Mouse (Mus musculus): ENCODE measurements around the gene Olfr372. TPM values are rescaled to one million over a fixed set of nuclear protein-coding genes. Genes with fewer than 3 reads are reported as not detected.
"Not testable (repeated sequence)": the region's sequence is repeated elsewhere in the genome, so short reads cannot be mapped to it uniquely, and the experiment has no call there.

Olfr372 gene
- polyA plus RNA-seq, 1 experiment from 2014 or later, result not detected

DNA sequence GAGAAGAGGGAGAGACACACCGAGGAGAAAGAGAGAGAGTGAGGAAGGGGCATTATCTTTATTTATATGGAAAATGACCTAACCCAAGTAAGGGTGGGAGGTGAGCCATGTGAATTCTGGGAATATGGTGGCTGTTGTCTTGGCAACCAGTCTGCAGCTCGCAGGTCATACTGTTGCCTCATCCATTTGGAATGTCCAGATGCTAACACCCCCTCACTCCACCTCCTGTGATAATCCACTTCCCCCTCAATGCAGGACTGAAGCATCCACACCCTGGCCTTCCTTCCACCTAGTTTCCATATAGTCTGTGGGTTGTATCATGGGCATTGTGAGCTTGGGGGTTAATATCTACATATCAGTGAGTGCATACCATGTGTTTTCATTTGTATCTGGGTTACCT is 21.2 kb upstream of the Olfr372 start:
- WGBS, result 47% methylated on average over 2 of the region's 2 CpGs

DNA sequence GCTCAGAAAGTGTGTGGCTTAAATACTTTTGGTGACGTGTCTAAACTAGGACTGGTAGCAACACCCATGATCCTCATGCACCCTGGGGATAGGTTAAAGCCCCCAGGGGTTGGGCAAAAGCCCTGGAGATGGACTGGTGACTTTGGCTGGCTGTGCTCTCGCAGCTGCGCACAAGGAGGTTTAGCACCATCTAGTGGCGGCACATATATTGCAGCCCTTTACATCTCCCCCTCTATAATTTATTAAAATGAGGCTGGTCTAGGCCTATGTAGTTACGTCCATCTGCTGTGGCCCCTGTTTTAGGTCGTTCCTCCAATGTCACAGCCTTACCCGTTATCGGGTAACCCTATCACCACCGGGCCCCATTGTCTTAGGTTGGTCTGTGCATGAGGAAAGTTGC is 16.1 kb upstream of the Olfr372 start:
- H3K27ac ChIP-seq (replicated peaks); H3K36me3 ChIP-seq (ENCODE audit: control insufficient read depth, insufficient read depth, low read length); ATAC-seq (ENCODE audit: low FRiP score, low TSS enrichment); H3K27me3 ChIP-seq (ENCODE audit: control insufficient read depth, insufficient read depth, low read length); H3K4me3 ChIP-seq (ENCODE audit: low read depth, low read length); H3K9ac ChIP-seq (ENCODE audit: low read length); H3K4me1 ChIP-seq (replicated peaks; ENCODE audit: control insufficient read depth, insufficient read depth); H3K4me2 ChIP-seq (replicated peaks; ENCODE audit: low read depth); DNase-seq (ENCODE audit: low spot score); H3K9me3 ChIP-seq (ENCODE audit: control insufficient read depth, low read length): not testable (repeated sequence)
- WGBS, result 13% methylated on average over 4 of the region's 9 CpGs

More for the DNA sequence above, 21.2 kb upstream of the Olfr372 start:
- TF ChIP-seq EP300 (optimal IDR thresholded peaks at IDR 0.05) (no peak), CTCF (IDR thresholded peaks at IDR 0.05; ENCODE audit: low read depth) (no peak)
- Histone ChIP-seq H3K4me2 (replicated peaks; ENCODE audit: low read depth) (no peak overlapping the region), H3K36me3 (ENCODE audit: control insufficient read depth, insufficient read depth, low read length) (no peaks in the 10 kb centered on the region), H3K4me1 (replicated peaks; ENCODE audit: control insufficient read depth, insufficient read depth) (no peaks in the 10 kb centered on the region), H3K4me3 (ENCODE audit: low read depth, low read length) (no peak overlapping the region), H3K9me3 (ENCODE audit: control insufficient read depth, low read length) (no peaks in the 10 kb centered on the region), H3K9ac (ENCODE audit: low read length) (no peak overlapping the region), H3K27ac (replicated peaks) (no peak overlapping the region), H3K27me3 (ENCODE audit: control insufficient read depth, insufficient read depth, low read length) (no peaks in the 10 kb centered on the region)
- ATAC-seq (ENCODE audit: low FRiP score, low TSS enrichment) (no peak), DNase-seq (ENCODE audit: low spot score) (no peak)

DNA sequence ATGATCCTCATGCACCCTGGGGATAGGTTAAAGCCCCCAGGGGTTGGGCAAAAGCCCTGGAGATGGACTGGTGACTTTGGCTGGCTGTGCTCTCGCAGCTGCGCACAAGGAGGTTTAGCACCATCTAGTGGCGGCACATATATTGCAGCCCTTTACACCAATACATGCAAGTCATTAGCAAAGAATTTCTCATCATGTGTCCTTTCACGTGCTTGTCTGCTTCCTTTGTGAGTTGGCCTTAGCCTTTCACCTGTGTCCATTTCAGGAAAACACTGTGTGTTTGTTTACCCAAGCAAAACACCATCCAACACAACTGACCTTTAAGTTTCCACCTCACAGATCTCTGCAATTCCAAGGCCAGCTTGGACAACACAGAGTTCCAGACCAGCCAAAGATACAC is 8.1 kb upstream of the Olfr372 start:
- H3K4me2 ChIP-seq (replicated peaks; ENCODE audit: low read depth); H3K36me3 ChIP-seq (ENCODE audit: control insufficient read depth, insufficient read depth, low read length); H3K27ac ChIP-seq (replicated peaks); DNase-seq (ENCODE audit: low spot score); H3K9ac ChIP-seq (ENCODE audit: low read length); H3K4me1 ChIP-seq (replicated peaks; ENCODE audit: control insufficient read depth, insufficient read depth); H3K4me3 ChIP-seq (ENCODE audit: low read depth, low read length); H3K9me3 ChIP-seq (ENCODE audit: control insufficient read depth, low read length); H3K27me3 ChIP-seq (ENCODE audit: control insufficient read depth, insufficient read depth, low read length): not testable (repeated sequence)
- ATAC-seq (ENCODE audit: low FRiP score, low TSS enrichment), result 0 out of 2 replicates have a peak, but pooled peaks have one; percentile 26
- 27% methylated on average over 4 of the region's 4 CpGs for WGBS
- peak; percentile 49 for TF ChIP-seq CTCF (IDR thresholded peaks at IDR 0.05; ENCODE audit: low read depth)

DNA sequence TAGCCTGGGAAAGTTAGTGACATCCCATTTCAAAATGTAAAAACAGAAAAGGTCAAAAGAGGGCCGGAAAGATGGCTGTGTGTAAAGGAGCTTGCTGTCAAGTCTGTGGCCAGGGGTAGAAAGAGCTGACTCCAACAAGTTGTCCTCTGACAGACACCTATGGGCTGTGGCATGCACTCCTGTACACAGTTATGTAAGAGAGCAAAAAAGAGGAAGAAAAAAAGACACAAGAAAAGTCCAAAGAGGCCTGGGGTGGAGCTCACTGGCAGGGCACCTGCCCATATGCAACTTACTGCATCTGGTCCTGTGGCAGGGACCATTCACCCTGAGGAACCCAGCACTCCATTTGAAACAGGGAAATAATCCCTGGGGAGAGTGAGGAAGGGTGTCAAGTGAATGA is 1.5 kb downstream of the Olfr372 start:
- Histone ChIP-seq H3K4me2 (replicated peaks; ENCODE audit: low read depth) (no peak overlapping the region), H3K4me1 (replicated peaks; ENCODE audit: control insufficient read depth, insufficient read depth) (no peaks in the 10 kb centered on the region), H3K9ac (ENCODE audit: low read length) (no peak overlapping the region), H3K9me3 (ENCODE audit: control insufficient read depth, low read length) (no peaks in the 10 kb centered on the region), H3K27me3 (ENCODE audit: control insufficient read depth, insufficient read depth, low read length) (no peaks in the 10 kb centered on the region), H3K36me3 (ENCODE audit: control insufficient read depth, insufficient read depth, low read length) (no peaks in the 10 kb centered on the region), H3K27ac (replicated peaks) (no peak overlapping the region), H3K4me3 (ENCODE audit: low read depth, low read length) (no peak overlapping the region)
- TF ChIP-seq EP300 (optimal IDR thresholded peaks at IDR 0.05), result no peak
- no peak for ATAC-seq (ENCODE audit: low FRiP score, low TSS enrichment)
- WGBS, result 82% methylated on average over 1 of the region's 1 CpGs
- DNase-seq (ENCODE audit: low spot score), result no peak

DNA sequence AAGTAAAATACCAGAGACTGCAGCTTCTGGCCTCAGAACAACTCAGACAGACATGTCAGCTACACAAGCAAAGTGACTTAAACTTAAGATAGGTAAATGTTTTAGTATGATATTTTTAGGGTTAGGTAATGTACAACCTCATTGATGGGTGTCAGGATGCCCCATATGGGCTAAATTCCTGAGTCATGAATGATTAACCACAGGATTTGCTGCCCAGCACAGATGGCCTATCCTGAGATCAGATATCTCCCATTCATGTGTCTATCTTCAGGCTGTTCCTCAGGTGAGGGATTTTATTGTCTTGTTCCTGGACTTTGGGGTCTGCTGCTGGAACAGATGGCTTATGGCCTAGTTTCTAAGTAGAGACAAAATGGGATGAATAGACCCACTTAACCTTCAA is 13.6 kb downstream of the Olfr372 start:
- not testable (repeated sequence) for H3K4me1 ChIP-seq (replicated peaks; ENCODE audit: control insufficient read depth, insufficient read depth); DNase-seq (ENCODE audit: low spot score); H3K27ac ChIP-seq (replicated peaks); ATAC-seq (ENCODE audit: low FRiP score, low TSS enrichment); H3K9ac ChIP-seq (ENCODE audit: low read length); H3K4me2 ChIP-seq (replicated peaks; ENCODE audit: low read depth); H3K27me3 ChIP-seq (ENCODE audit: control insufficient read depth, insufficient read depth, low read length); H3K9me3 ChIP-seq (ENCODE audit: control insufficient read depth, low read length); H3K36me3 ChIP-seq (ENCODE audit: control insufficient read depth, insufficient read depth, low read length); H3K4me3 ChIP-seq (ENCODE audit: low read depth, low read length)

DNA sequence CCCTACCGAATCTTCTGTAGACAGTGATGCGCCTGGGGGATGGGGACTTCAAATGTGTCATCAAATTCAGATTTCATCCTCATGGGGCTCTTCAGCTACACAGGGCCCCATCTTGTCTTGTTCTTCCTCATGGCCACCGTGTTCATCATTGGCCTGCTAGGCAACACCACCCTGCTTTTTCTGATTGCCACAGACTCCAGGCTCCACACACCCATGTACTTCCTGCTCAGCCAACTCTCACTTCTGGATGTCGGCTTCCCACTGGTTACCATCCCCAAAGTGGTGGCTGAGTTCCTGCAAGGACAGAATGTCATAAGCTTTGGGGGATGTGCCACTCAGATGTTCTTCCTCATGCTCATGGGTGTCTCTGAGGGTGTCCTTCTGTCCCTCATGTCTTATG is 16.6 kb downstream of the Olfr372 start:
- H3K36me3 ChIP-seq (ENCODE audit: control insufficient read depth, insufficient read depth, low read length); H3K27me3 ChIP-seq (ENCODE audit: control insufficient read depth, insufficient read depth, low read length); H3K9ac ChIP-seq (ENCODE audit: low read length); H3K4me2 ChIP-seq (replicated peaks; ENCODE audit: low read depth); H3K27ac ChIP-seq (replicated peaks); H3K4me1 ChIP-seq (replicated peaks; ENCODE audit: control insufficient read depth, insufficient read depth); ATAC-seq (ENCODE audit: low FRiP score, low TSS enrichment); DNase-seq (ENCODE audit: low spot score); H3K4me3 ChIP-seq (ENCODE audit: low read depth, low read length); H3K9me3 ChIP-seq (ENCODE audit: control insufficient read depth, low read length): not testable (repeated sequence)
- 95% methylated on average over 3 of the region's 4 CpGs for WGBS

DNA sequence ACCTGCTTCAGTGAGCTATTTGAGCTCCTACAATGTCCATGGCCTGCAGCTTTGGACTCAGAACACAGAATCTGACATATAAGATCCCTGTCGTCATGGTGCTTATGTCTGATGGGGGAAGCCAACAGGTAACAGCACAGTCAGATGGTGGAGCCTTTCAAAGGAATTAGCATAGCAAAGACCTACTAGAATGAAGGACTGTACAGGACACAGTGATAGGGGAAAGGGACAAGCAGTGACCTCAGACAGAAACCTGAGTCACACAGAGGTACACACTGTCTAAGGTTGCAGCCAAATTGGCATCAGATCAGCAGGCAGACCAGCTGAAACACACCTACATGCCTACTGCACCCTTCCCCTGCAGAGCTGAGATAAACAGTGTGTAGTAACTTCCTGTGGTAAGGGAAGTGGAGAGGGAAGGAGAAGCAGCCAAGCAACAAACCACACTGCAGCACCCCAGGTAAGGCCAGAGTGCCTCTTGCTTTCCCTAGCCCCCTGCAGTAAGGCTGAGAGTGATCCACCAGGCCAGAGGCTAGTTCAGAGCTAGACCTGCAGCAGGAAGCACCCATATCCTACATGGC is 25.9 kb downstream of the Olfr372 start:
- H3K27ac ChIP-seq (replicated peaks); H3K4me3 ChIP-seq (ENCODE audit: low read depth, low read length); H3K36me3 ChIP-seq (ENCODE audit: control insufficient read depth, insufficient read depth, low read length); H3K4me2 ChIP-seq (replicated peaks; ENCODE audit: low read depth); H3K9ac ChIP-seq (ENCODE audit: low read length); H3K27me3 ChIP-seq (ENCODE audit: control insufficient read depth, insufficient read depth, low read length); H3K4me1 ChIP-seq (replicated peaks; ENCODE audit: control insufficient read depth, insufficient read depth); H3K9me3 ChIP-seq (ENCODE audit: control insufficient read depth, low read length); DNase-seq (ENCODE audit: low spot score): not testable (repeated sequence)
- peak; percentile 40; the same call in 1 of the 2 replicates for ATAC-seq (ENCODE audit: low FRiP score, low TSS enrichment)
- WGBS, result 71% methylated on average over 1 of the region's 1 CpGs

DNA sequence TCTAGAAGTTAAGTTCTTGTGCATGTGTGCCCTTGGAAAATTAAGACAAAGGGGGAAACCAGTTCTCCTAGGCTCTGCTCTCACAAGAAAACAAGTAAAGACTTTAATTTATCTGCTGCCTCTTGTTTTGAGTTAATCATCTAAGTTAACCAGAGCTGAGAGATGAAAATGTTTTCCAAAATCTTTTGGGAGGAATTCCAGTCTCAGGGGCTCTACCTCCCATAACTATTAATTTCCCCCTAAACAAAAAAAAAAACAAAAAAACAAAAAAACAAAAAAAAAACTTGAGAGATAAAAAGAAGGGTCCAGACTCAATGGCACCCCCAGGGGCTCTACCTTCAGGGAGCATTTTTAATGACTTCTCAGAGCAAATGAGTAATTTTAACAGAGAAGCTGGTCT is 41.9 kb downstream of the Olfr372 start, which contains the start of gene Olfr373:
Gene Olfr373, plus strand, starts transcription at position 301 of the 400 bp plus-strand sequence.
- H3K27me3 ChIP-seq (ENCODE audit: control insufficient read depth, insufficient read depth, low read length); H3K4me2 ChIP-seq (replicated peaks; ENCODE audit: low read depth); H3K4me1 ChIP-seq (replicated peaks; ENCODE audit: control insufficient read depth, insufficient read depth); H3K9ac ChIP-seq (ENCODE audit: low read length); DNase-seq (ENCODE audit: low spot score); ATAC-seq (ENCODE audit: low FRiP score, low TSS enrichment); H3K9me3 ChIP-seq (ENCODE audit: control insufficient read depth, low read length); H3K36me3 ChIP-seq (ENCODE audit: control insufficient read depth, insufficient read depth, low read length); H3K27ac ChIP-seq (replicated peaks); H3K4me3 ChIP-seq (ENCODE audit: low read depth, low read length): not testable (repeated sequence)

Data from stomach, postnatal 0 days (tissue).